Mouse (Mus musculus): ENCODE data around the gene Rpl29.

Rpl29 gene

GRCm38 (mm10) chr9:106454888-106455681, 25.8 kb downstream of the Rpl29 start:
- no peak for DNase-seq

- DNase-seq, result no peak
Observed at GRCm38 (mm10) chr9:106456325-106457162, 27.3 kb downstream of the Rpl29 start.

GRCm38 (mm10) chr9:106457163-106457559, 27.9 kb downstream of the Rpl29 start:
- DNase-seq, result no peak

GRCm38 (mm10) chr9:106457920-106458319, 28.7 kb downstream of the Rpl29 start:
- DNase-seq, result no peak

- no peak for DNase-seq
Observed at GRCm38 (mm10) chr9:106459946-106460345, 30.7 kb downstream of the Rpl29 start.

- no peak for DNase-seq
Observed at GRCm38 (mm10) chr9:106460401-106461025, 31.3 kb downstream of the Rpl29 start.

GRCm38 (mm10) chr9:106461026-106461415, 31.8 kb downstream of the Rpl29 start:
- no peak for DNase-seq

GRCm38 (mm10) chr9:106461641-106462429, 32.6 kb downstream of the Rpl29 start:
- DNase-seq, result no peak

- DNase-seq, result no peak
Observed at GRCm38 (mm10) chr9:106462430-106462800, 33.2 kb downstream of the Rpl29 start.

- no peak for DNase-seq
Observed at GRCm38 (mm10) chr9:106463122-106464063, 34.1 kb downstream of the Rpl29 start.

- peak; percentile 36 for DNase-seq
Observed at GRCm38 (mm10) chr9:106464751-106465541, 35.7 kb downstream of the Rpl29 start.

- no peak for DNase-seq
Observed at GRCm38 (mm10) chr9:106465571-106466200, 36.4 kb downstream of the Rpl29 start, which contains the start of gene Gpr62. TSS of gene Gpr62 (minus strand) at chr9:106465938.

GRCm38 (mm10) chr9:106466721-106467120, 37.5 kb downstream of the Rpl29 start:
- DNase-seq, result no peak

GRCm38 (mm10) chr9:106467746-106468145, 38.5 kb downstream of the Rpl29 start:
- no peak for DNase-seq

- no peak for DNase-seq
Observed at GRCm38 (mm10) chr9:106469317-106469716, 40.1 kb downstream of the Rpl29 start.

- no peak for DNase-seq
Observed at GRCm38 (mm10) chr9:106469776-106470175, 40.5 kb downstream of the Rpl29 start.

- no peak for DNase-seq
Observed at GRCm38 (mm10) chr9:106470991-106471750, 41.9 kb downstream of the Rpl29 start.

- peak; percentile 78 for DNase-seq
Observed at GRCm38 (mm10) chr9:106471892-106472291, 42.6 kb downstream of the Rpl29 start.

GRCm38 (mm10) chr9:106472321-106472720, 43.1 kb downstream of the Rpl29 start:
- no peak for DNase-seq

Data from lung, postnatal 36 days (tissue).